Mouse (Mus musculus): ENCODE measurements around the gene Gm10840. TPM values are rescaled to one million over a fixed set of nuclear protein-coding genes. Genes with fewer than 3 reads are reported as not detected.

The Gm10840 gene
- total and polyA plus RNA-seq, 3 experiments, result not detected

DNA sequence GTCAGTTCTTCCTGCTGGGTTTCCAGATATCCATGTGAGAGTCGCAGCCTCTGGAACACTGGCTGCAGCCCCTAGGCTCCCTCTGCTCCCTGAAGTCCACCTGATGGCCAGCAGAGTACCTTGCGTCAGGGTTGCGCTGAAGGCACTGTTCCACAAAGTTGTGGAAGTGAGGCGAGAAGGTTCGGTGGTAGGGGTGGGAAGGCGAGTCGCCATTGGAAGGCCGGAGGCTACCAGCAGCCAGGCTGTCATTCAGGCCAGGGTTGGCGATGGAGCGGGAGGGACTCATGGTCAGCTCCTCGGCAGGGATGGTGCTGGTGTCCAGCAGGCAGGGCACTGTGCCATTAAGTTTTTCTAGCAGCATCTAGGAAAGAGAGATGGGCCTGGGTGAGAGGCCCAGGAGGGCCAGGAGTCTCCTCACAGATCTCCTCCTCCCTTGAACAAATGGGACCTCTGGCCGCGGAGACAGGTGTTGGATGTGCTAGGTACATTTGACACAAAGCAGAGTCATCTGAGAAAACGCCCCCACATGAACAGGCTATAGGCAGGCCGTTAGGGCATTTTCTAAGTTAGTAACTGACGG is 4.0 kb downstream of the Gm10840 start:
- Histone ChIP-seq H3K9me3 (replicated peaks; ENCODE audit: low read length) (no peaks in the 10 kb centered on the region), H3K79me2 (replicated peaks; ENCODE audit: control insufficient read depth, extremely low read depth, insufficient read depth, poor library complexity, severe bottlenecking) (no peaks in the 10 kb centered on the region), H3K27me3 (replicated peaks) (no peaks in the 10 kb centered on the region), H3K4me2 (ENCODE audit: insufficient read depth, low read depth, poor library complexity, severe bottlenecking) (no peak overlapping the region), H3K36me3 (replicated peaks in 1 of 2; ENCODE audit: control insufficient read depth in 1 of 2, insufficient read depth in 1 of 2, low read length in 1 of 2) (peaks cover 45 to 62% of the 10 kb centered on the region in 2 experiments), H3K4me1 (ENCODE audit: control insufficient read depth in 1 of 2, insufficient read depth in 2 of 2) (peaks cover 8 to 38% of the 10 kb centered on the region in 2 experiments), H3K4me3 (replicated peaks in 1 of 3; ENCODE audit: low read depth in 2 of 3, low read length in 2 of 3, poor library complexity in 1 of 3) (no peak overlapping the region), H3K9ac (ENCODE audit: insufficient read depth, low read depth) (no peak overlapping the region), H3K27ac (ENCODE audit: insufficient read depth, low read depth) (no peak overlapping the region)
- in situ Hi-C loops (cut with MboI; ENCODE audit: low pct_ligation_motif_present, low pct_unique_long_range_greater_than_20kb, low sequenced_read_pairs) (no loop called here), dilution Hi-C loops (cut with MboI; ENCODE audit: extremely low pct_ligation_motif_present, extremely low pct_unique_long_range_greater_than_20kb, low sequenced_read_pairs) (no loop called here)
- no peak for DNase-seq (ENCODE audit: extremely low read depth)
- no peak for TF ChIP-seq JUND (conservative IDR thresholded peaks at IDR 0.05; ENCODE audit: low read depth, low read length)

DNA sequence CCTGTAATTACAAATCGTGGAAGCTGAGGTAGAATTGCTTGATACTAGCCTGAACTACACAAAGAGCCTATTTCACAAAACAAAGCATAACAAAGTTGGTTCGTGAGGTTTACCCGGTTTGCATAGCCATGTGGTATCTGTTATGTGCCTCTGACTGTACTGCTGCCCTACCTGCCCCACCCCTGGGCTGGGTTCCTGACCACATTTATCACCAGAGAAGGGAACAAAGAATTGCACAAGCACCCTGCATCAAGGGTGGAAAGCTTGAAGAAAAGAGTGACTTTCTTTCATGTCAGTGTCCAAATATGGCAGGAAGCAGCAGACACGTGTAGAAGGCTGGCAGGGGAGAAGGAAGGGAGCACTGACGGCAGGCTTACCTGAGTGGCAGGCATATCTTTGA is 6.8 kb downstream of the Gm10840 start:
- Histone ChIP-seq H3K9ac (ENCODE audit: insufficient read depth, low read depth) (no peak overlapping the region), H3K4me1 (ENCODE audit: control insufficient read depth in 1 of 2, insufficient read depth in 2 of 2) (peaks cover 0 to 27% of the 10 kb centered on the region in 2 experiments; a peak in 2 of 4 replicates), H3K4me3 (replicated peaks in 1 of 3; ENCODE audit: low read depth in 2 of 3, low read length in 2 of 3, poor library complexity in 1 of 3) (no peak overlapping the region), H3K9me3 (replicated peaks; ENCODE audit: low read length) (peaks cover under 1% of the 10 kb centered on the region), H3K4me2 (ENCODE audit: insufficient read depth, low read depth, poor library complexity, severe bottlenecking) (no peak overlapping the region), H3K79me2 (replicated peaks; ENCODE audit: control insufficient read depth, extremely low read depth, insufficient read depth, poor library complexity, severe bottlenecking) (no peaks in the 10 kb centered on the region), H3K27ac (ENCODE audit: insufficient read depth, low read depth) (no peak overlapping the region), H3K27me3 (replicated peaks) (no peaks in the 10 kb centered on the region), H3K36me3 (replicated peaks in 1 of 2; ENCODE audit: control insufficient read depth in 1 of 2, insufficient read depth in 1 of 2, low read length in 1 of 2) (peaks cover 54 to 79% of the 10 kb centered on the region in 2 experiments)
- TF ChIP-seq ZMIZ1 (IDR thresholded peaks at IDR 0.05; ENCODE audit: low read depth, low read length) (no peak), JUND (conservative IDR thresholded peaks at IDR 0.05; ENCODE audit: low read depth, low read length) (no peak), NRF1 (IDR thresholded peaks at IDR 0.05; ENCODE audit: low read depth, low read length) (no peak), POLR2A (IDR thresholded peaks at IDR 0.05; ENCODE audit: low read depth, low read length) (no peak), ETS1 (conservative IDR thresholded peaks at IDR 0.05; ENCODE audit: low read depth, low read length) (no peak)
- no peak for DNase-seq (ENCODE audit: extremely low read depth)
- in situ Hi-C loops (cut with MboI; ENCODE audit: low pct_ligation_motif_present, low pct_unique_long_range_greater_than_20kb, low sequenced_read_pairs), result no loop called here
- dilution Hi-C loops (cut with MboI; ENCODE audit: extremely low pct_ligation_motif_present, extremely low pct_unique_long_range_greater_than_20kb, low sequenced_read_pairs), result no loop called here

DNA sequence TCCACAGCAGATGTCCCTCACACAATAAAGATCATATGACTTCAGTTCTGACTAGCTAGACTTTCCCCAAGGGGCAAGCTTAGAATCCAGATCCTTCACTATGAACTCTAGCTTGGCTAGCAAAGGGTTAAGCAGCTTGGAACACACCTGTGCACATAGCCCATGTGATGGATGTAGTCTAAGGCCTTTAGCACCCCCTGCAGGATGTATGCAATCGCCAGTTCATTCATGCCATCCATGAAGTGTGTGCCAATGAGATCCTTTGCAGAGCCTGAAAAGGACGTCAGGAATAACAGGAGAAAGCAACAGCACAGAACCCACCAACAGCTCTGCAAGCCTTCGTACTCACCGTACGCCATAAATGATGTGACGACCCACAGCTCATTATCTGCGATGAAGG is 10.2 kb downstream of the Gm10840 start:
- Histone ChIP-seq H3K4me3 (replicated peaks in 1 of 3; ENCODE audit: low read depth in 2 of 3, low read length in 2 of 3, poor library complexity in 1 of 3) (no peak overlapping the region), H3K9me3 (replicated peaks; ENCODE audit: low read length) (peaks cover 4% of the 10 kb centered on the region), H3K27ac (ENCODE audit: insufficient read depth, low read depth) (no peak overlapping the region), H3K27me3 (replicated peaks) (no peaks in the 10 kb centered on the region), H3K36me3 (replicated peaks in 1 of 2; ENCODE audit: control insufficient read depth in 1 of 2, insufficient read depth in 1 of 2, low read length in 1 of 2) (peaks cover 29 to 75% of the 10 kb centered on the region in 2 experiments), H3K4me2 (ENCODE audit: insufficient read depth, low read depth, poor library complexity, severe bottlenecking) (no peak overlapping the region), H3K9ac (ENCODE audit: insufficient read depth, low read depth) (no peak overlapping the region), H3K4me1 (ENCODE audit: control insufficient read depth in 1 of 2, insufficient read depth in 2 of 2) (peaks cover 0 to 31% of the 10 kb centered on the region in 2 experiments; a peak in 2 of 4 replicates), H3K79me2 (replicated peaks; ENCODE audit: control insufficient read depth, extremely low read depth, insufficient read depth, poor library complexity, severe bottlenecking) (no peaks in the 10 kb centered on the region)
- peak; percentile 79 for DNase-seq (ENCODE audit: extremely low read depth)
- in situ Hi-C loops (cut with MboI; ENCODE audit: low pct_ligation_motif_present, low pct_unique_long_range_greater_than_20kb, low sequenced_read_pairs), result no loop called here
- dilution Hi-C loops (cut with MboI; ENCODE audit: extremely low pct_ligation_motif_present, extremely low pct_unique_long_range_greater_than_20kb, low sequenced_read_pairs), result no loop called here
- TF ChIP-seq NELFE (IDR thresholded peaks at IDR 0.05; ENCODE audit: low read depth, low read length) (no peak), USF2 (conservative IDR thresholded peaks at IDR 0.05; ENCODE audit: low read depth, low read length) (0 out of 2 replicates have a peak, but pooled peaks have one; percentile 8), TCF12 (IDR thresholded peaks at IDR 0.05; ENCODE audit: low read depth, low read length) (0 out of 2 replicates have a peak, but pooled peaks have one; percentile 16), MXI1 (IDR thresholded peaks at IDR 0.05; ENCODE audit: low read depth, low read length) (no peak), POLR2AphosphoS2 (IDR thresholded peaks at IDR 0.05; ENCODE audit: low read depth, low read length) (no peak), HCFC1 (IDR thresholded peaks at IDR 0.05; ENCODE audit: low read depth, low read length) (no peak), ETS1 (conservative IDR thresholded peaks at IDR 0.05; ENCODE audit: low read depth, low read length) (no peak), NRF1 (IDR thresholded peaks at IDR 0.05; ENCODE audit: low read depth, low read length) (no peak), ELF1 (IDR thresholded peaks at IDR 0.05; ENCODE audit: low read depth, low read length) (no peak), E2F4 (IDR thresholded peaks at IDR 0.05; ENCODE audit: insufficient replicate concordance, low read depth, low read length) (no peak), IRF4 (IDR thresholded peaks at IDR 0.05; ENCODE audit: low read depth, low read length) (no peak), UBTF (IDR thresholded peaks at IDR 0.05; ENCODE audit: low read depth, low read length) (no peak), JUND (conservative IDR thresholded peaks at IDR 0.05; ENCODE audit: low read depth, low read length) (no peak), BHLHE40 (IDR thresholded peaks at IDR 0.05; ENCODE audit: low read depth, low read length) (no peak), USF1 (IDR thresholded peaks at IDR 0.05; ENCODE audit: low read depth, low read length) (peak; percentile 7; the same call in 1 of the 2 replicates), CTCF (conservative IDR thresholded peaks at IDR 0.05 in 1 of 2, IDR thresholded peaks at IDR 0.05 in 1 of 2; ENCODE audit: low read depth in 2 of 2, low read length in 2 of 2) (peak; percentile 60 to 85; a peak in 3 of 4 replicates), ZMIZ1 (IDR thresholded peaks at IDR 0.05; ENCODE audit: low read depth, low read length) (no peak), MAZ (IDR thresholded peaks at IDR 0.05; ENCODE audit: low read depth, low read length) (no peak), ZC3H11A (IDR thresholded peaks at IDR 0.05; ENCODE audit: low read depth, low read length) (no peak), POLR2A (IDR thresholded peaks at IDR 0.05; ENCODE audit: low read depth, low read length) (no peak), EP300 (IDR thresholded peaks at IDR 0.05; ENCODE audit: low read length) (no peak), JUN (IDR thresholded peaks at IDR 0.05; ENCODE audit: insufficient read depth, low read depth, low read length) (no peak), ZKSCAN1 (IDR thresholded peaks at IDR 0.05; ENCODE audit: borderline replicate concordance, low read depth, low read length) (no peak), TBP (conservative IDR thresholded peaks at IDR 0.05; ENCODE audit: low read depth, low read length) (no peak)
